Mouse (Mus musculus): ENCODE results near the gene Ubac1.

Gene Ubac1

DNA sequence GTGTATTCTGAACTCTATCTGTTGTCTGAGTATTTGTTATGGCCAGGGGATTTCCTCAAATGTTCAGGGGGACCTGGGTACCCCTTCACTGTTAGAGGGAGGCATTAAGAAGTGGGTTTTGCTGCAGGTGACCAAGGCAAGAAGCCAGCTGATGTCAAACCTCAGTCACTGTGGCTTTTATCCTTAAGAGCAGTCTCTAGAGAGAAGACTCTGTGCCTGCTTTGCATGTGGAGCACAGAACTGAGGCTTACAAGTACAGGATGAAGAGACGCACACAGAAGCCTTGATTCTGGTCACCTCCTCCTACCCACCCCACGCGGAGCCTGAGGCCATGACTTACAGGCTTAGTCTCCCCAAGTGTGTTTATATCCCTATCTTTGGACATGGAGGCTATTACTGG lies 72.3 kb downstream of the Ubac1 start:
- no peak for DNase-seq
